ENCODE assay signal across 8 mouse cellular contexts in the genomic region with DNA sequence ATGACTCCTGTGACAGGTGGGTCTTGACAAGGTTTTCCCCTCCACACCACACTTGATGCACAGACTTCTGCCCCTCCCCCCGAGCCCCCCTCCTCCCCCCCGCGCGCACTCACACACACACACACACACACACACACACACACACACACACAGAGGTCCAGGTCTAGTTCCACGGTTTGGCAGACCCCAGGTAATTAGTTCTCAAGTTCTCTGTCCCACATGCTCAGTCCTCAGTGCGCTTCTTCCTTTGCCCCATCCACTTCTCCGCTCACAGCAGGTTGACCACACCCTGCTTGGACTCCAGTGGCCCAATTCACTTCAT. TPM values are rescaled to one million over a fixed set of nuclear protein-coding genes. Genes with fewer than 3 reads are reported as not detected.
DNase-seq lines count a peak whose midpoint lies in the region; ATAC-seq lines count a peak whose summit lies in the region.

No protein-coding gene starts in this region.

- H3K9me3 ChIP-seq in kidney, embryonic 14.5 days (ENCODE audit: control insufficient read depth, low read length): no peaks in the 10 kb centered on the region
- H3K9me3 ChIP-seq in embryonic facial prominence, embryonic 10.5 days: no peaks in the 10 kb centered on the region
- no peaks in the 10 kb centered on the region for H3K9me3 ChIP-seq in hindbrain, embryonic 14.5 days (ENCODE audit: control insufficient read depth, low read length)
- no peaks in the 10 kb centered on the region for H3K9me3 ChIP-seq in midbrain, embryonic 12.5 days

- H3K4me2 ChIP-seq in kidney, embryonic 14.5 days (replicated peaks; ENCODE audit: low read depth, low read length): peak overlapping the region; percentile 99
- peak overlapping the region; percentile 100 for H3K4me2 ChIP-seq in hindbrain, embryonic 14.5 days (replicated peaks)
- H3K4me2 ChIP-seq in midbrain, embryonic 12.5 days (replicated peaks): peak overlapping the region; percentile 99

- peaks cover 4% of the 10 kb centered on the region; the same call in 1 of the 2 replicates for H3K27me3 ChIP-seq in kidney, embryonic 14.5 days (ENCODE audit: control insufficient read depth, insufficient read depth, low read length)
- peaks cover 63% of the 10 kb centered on the region for H3K27me3 ChIP-seq in embryonic facial prominence, embryonic 10.5 days (replicated peaks; ENCODE audit: low read depth, poor library complexity, severe bottlenecking)
- no peaks in the 10 kb centered on the region; the same call in 1 of the 2 replicates for H3K27me3 ChIP-seq in hindbrain, embryonic 14.5 days (ENCODE audit: control insufficient read depth, insufficient read depth, low read length)
- H3K27me3 ChIP-seq in midbrain, embryonic 12.5 days: peaks cover 11% of the 10 kb centered on the region

- peak overlapping the region; percentile 63; the same call in 1 of the 2 replicates for H3K9ac ChIP-seq in kidney, embryonic 14.5 days (ENCODE audit: low read depth, low read length)
- peak overlapping the region; percentile 80 for H3K9ac ChIP-seq in hindbrain, embryonic 14.5 days
- H3K9ac ChIP-seq in midbrain, embryonic 12.5 days (replicated peaks): peak overlapping the region; percentile 62

- 39% methylated on average over 7 of the region's 7 CpGs for WGBS in kidney, embryonic 14.5 days
- 29% methylated on average over 7 of the region's 7 CpGs for WGBS in embryonic facial prominence, embryonic 10.5 days
- 33% methylated on average over 7 of the region's 7 CpGs for WGBS in hindbrain, embryonic 14.5 days
- whole genome bisulfite sequencing in midbrain, embryonic 12.5 days: 32% methylated on average over 3 of the region's 7 CpGs

- no peaks in the 10 kb centered on the region for H3K36me3 ChIP-seq in kidney, embryonic 14.5 days (ENCODE audit: control insufficient read depth, insufficient read depth, low read length)
- no peaks in the 10 kb centered on the region for H3K36me3 ChIP-seq in embryonic facial prominence, embryonic 10.5 days (replicated peaks)
- no peaks in the 10 kb centered on the region for H3K36me3 ChIP-seq in hindbrain, embryonic 14.5 days (replicated peaks; ENCODE audit: control insufficient read depth, insufficient read depth)
- H3K36me3 ChIP-seq in midbrain, embryonic 12.5 days: no peaks in the 10 kb centered on the region

- DNase-seq in kidney, postnatal 14 days: no peak
- DNase-seq in embryonic facial prominence, embryonic 10.5 days (ENCODE audit: low spot score): no peak
- DNase-seq in hindbrain, embryonic 14.5 days (ENCODE audit: low spot score): no peak
- DNase-seq in cerebellum, adult 9-10 months: no peak
- no peak for DNase-seq in spleen, adult 18-20 months
- DNase-seq in right cerebral cortex, adult 18-20 months: no peak

- peaks cover 6% of the 10 kb centered on the region; the same call in 1 of the 2 replicates for H3K4me1 ChIP-seq in kidney, embryonic 14.5 days (ENCODE audit: control insufficient read depth, insufficient read depth, low read length)
- H3K4me1 ChIP-seq in embryonic facial prominence, embryonic 10.5 days: peaks cover 22% of the 10 kb centered on the region
- peaks cover 6% of the 10 kb centered on the region; the same call in 1 of the 2 replicates for H3K4me1 ChIP-seq in hindbrain, embryonic 14.5 days (replicated peaks; ENCODE audit: control insufficient read depth, insufficient read depth, low read length)
- peaks cover 15% of the 10 kb centered on the region for H3K4me1 ChIP-seq in midbrain, embryonic 12.5 days

- peak overlapping the region; percentile 50 for H3K4me3 ChIP-seq in kidney, embryonic 14.5 days (ENCODE audit: low read length)
- H3K4me3 ChIP-seq in embryonic facial prominence, embryonic 10.5 days: peak overlapping the region; percentile 65
- H3K4me3 ChIP-seq in hindbrain, embryonic 14.5 days (replicated peaks; ENCODE audit: low read length): peak overlapping the region; percentile 67
- peak overlapping the region; percentile 57 for H3K4me3 ChIP-seq in midbrain, embryonic 12.5 days

- ATAC-seq in kidney, embryonic 14.5 days (ENCODE audit: low FRiP score, low TSS enrichment): peak; percentile 32; the same call in 1 of the 2 replicates
- ATAC-seq in hindbrain, embryonic 14.5 days (ENCODE audit: low FRiP score): 0 out of 2 replicates have a peak, but pooled peaks have one; percentile 18
- ATAC-seq in midbrain, embryonic 12.5 days (ENCODE audit: low FRiP score, low read depth): peak; percentile 30; the same call in 1 of the 2 replicates

- H3K27ac ChIP-seq in kidney, embryonic 14.5 days (ENCODE audit: low read depth, low read length): no peak overlapping the region
- peak overlapping the region; percentile 85 for H3K27ac ChIP-seq in embryonic facial prominence, embryonic 10.5 days (replicated peaks)
- H3K27ac ChIP-seq in hindbrain, embryonic 14.5 days: no peak overlapping the region
- no peak overlapping the region for H3K27ac ChIP-seq in midbrain, embryonic 12.5 days (replicated peaks)

RNA-seq across cellular contexts. Expression of a gene that starts 0.3 kb away (rescaled TPM):
- 69.3 and 82.5 TPM in 2 replicates for polyA plus RNA-seq in kidney, embryonic 14.5 days (2014; fragmentation: Nextera tagmentation; extraction: Ambion mirVana)
- 54.5 and 62.4 TPM in 2 replicates for polyA plus RNA-seq in embryonic facial prominence, embryonic 10.5 days (2016; fragmentation: Nextera tagmentation; extraction: Ambion mirVana)
- 26.2 and 29.7 TPM in 2 replicates for polyA plus RNA-seq in hindbrain, embryonic 14.5 days (2014; fragmentation: Nextera tagmentation; extraction: Ambion mirVana)
- polyA plus RNA-seq in midbrain, embryonic 12.5 days (2016; fragmentation: Nextera tagmentation; extraction: Ambion mirVana): 65.3 and 69.5 TPM in 2 replicates

RNA-seq across cellular contexts. Expression of a gene that starts 0.7 kb away (rescaled TPM):
- 4.8 and 5.7 TPM in 2 replicates for polyA plus RNA-seq in kidney, embryonic 14.5 days (2014; fragmentation: Nextera tagmentation; extraction: Ambion mirVana)
- polyA plus RNA-seq in embryonic facial prominence, embryonic 10.5 days (2016; fragmentation: Nextera tagmentation; extraction: Ambion mirVana): 3.0 and 3.9 TPM in 2 replicates
- polyA plus RNA-seq in hindbrain, embryonic 14.5 days (2014; fragmentation: Nextera tagmentation; extraction: Ambion mirVana): 15.8 and 22.0 TPM in 2 replicates
- polyA plus RNA-seq in midbrain, embryonic 12.5 days (2016; fragmentation: Nextera tagmentation; extraction: Ambion mirVana): 4.8 and 5.1 TPM in 2 replicates
